In genomic region chr5:22546536-22546935, GRCm38 (mm10) we compare ENCODE assay signal across 16 mouse cellular contexts.
"Had no signal": no experiment of that assay in that cellular context is flagged by ENCODE, and none has a peak within 500 bp of the region (broad histone marks: within the 10 kb centered on the region; RNA-seq: fewer than 3 reads in every experiment).

No protein-coding gene starts in this region.

- H3K4me3 ChIP-seq: limb, embryonic 15.5 days; midbrain, embryonic 12.5 days; neural tube, embryonic 13.5 days had no signal

- H3K9me3 ChIP-seq: limb, embryonic 15.5 days; midbrain, embryonic 12.5 days; neural tube, embryonic 13.5 days had no signal

- H3K27me3 ChIP-seq: limb, embryonic 15.5 days; midbrain, embryonic 12.5 days; neural tube, embryonic 13.5 days had no signal

- ATAC-seq: midbrain, embryonic 16.5 days had no signal

- DNase-seq: kidney, adult 9 months; kidney, postnatal 10 days; kidney, postnatal 4 days; layer of hippocampus, postnatal 36 days; lung, embryonic 14.5 days; lung, postnatal 10 days; lung, postnatal 4 days; retina, postnatal 1 day; right cerebral cortex, postnatal 4 days; spleen, adult 18-20 months; thymus, adult 18-20 months; thymus, postnatal 14 days had no signal

- H3K27ac ChIP-seq: limb, embryonic 15.5 days; midbrain, embryonic 12.5 days; neural tube, embryonic 13.5 days had no signal

- H3K4me2 ChIP-seq: limb, embryonic 15.5 days; lung, embryonic 14.5 days; midbrain, embryonic 12.5 days; neural tube, embryonic 13.5 days had no signal

- H3K9ac ChIP-seq: limb, embryonic 15.5 days; lung, embryonic 14.5 days; midbrain, embryonic 12.5 days; neural tube, embryonic 13.5 days had no signal
